Mouse (Mus musculus) heart, adult 11 months (tissue): ENCODE measurements around the gene Snx27.
A peak's percentile ranks its signal among the peaks of the same experiment; 100 is the strongest.

Experiments
- DNase-seq: peaks from one replicate; pipeline ENCODE4 v3.0.0; 2022

Gene Snx27

GRCm38 (mm10) chr3:94565557-94565956, 17.0 kb downstream of the Snx27 start:
- DNase-seq: peak; percentile 62

- DNase-seq: peak; percentile 64
Measured at GRCm38 (mm10) chr3:94565127-94565526, 17.4 kb downstream of the Snx27 start.

- peak; percentile 85 for DNase-seq
Measured at GRCm38 (mm10) chr3:94564356-94565010, 18.0 kb downstream of the Snx27 start.

DNA sequence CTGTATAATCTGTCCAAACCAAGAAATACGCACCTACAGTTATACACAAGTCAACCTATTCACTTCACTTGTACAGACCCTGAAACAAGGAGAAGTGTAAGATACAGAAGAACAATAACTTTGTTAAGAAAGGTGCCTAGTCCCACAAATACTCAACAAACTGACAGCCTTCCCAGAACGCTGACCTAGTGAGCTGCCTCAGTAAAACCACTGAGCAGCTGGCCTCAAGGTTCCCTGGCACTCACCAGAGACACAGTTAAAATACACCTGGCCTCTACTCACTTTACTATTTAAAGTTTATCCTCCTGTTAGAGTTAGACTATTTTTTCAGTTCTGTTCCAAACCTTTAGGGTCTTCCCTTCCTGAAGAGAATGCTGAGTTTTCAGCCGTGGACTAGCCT, 19.4 kb downstream of the Snx27 start:
- DNase-seq: peak; percentile 22

DNA sequence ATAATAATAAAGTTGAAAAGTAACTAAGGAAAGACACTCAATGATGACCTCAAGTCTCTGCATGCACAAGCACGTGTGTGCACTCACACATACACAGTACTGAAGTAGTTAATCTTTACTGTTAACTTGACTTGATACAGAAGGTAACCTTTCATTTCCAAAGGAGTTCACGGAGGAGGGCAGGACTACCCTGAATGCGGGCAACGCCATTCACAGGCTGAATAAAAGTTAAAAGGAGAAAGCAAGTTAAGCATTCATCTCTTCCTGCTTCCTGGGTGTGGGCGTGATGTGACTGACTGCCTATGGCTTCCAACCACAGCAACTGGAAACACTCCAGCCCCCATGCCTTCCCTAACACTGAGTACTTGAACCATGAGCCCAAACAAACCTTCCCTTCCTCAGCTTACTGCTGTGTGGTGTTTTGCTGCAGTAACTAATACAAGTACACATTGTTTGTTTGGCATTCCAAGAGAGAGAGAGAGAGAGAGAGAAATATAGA, 22.5 kb downstream of the Snx27 start:
- peak; percentile 74 for DNase-seq

DNA sequence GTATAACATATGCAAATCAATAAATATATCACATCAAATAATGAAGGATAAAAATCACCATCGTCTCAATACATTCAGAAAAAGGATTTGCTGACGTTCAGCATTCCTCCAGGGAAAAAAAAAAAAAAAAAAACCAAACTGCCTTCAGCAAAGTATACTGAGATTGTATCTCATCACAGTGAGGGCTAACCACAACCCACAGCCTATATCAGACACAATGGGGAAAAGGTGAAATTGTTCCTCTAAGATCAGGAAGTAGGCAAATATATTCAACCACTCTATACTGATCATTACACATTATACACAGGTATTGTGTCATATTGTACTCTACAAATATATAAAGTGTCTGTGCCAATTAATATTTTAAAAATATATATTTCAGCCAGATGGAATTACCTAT, 33.5 kb downstream of the Snx27 start:
- DNase-seq: peak; percentile 3

DNA sequence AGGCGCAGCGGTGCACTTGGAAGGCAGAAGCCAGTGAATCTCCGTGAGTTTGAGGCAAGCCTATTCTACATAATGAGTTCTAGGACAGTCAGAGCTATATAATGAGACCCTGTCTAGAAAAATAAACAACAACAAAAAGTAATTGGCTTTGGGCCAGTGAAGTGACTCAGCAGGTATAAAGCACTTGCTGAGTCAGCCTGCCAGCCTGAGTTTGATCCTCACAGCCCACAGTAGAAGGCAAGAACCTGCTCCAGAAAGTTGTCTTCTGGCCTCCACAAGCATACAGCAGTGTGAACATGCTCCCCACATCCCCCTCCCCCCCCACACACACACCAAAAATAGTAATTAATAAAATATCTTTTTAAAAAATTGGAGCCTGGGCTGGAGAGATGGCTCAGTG, 45.3 kb downstream of the Snx27 start:
- DNase-seq: peak; percentile 15

DNA sequence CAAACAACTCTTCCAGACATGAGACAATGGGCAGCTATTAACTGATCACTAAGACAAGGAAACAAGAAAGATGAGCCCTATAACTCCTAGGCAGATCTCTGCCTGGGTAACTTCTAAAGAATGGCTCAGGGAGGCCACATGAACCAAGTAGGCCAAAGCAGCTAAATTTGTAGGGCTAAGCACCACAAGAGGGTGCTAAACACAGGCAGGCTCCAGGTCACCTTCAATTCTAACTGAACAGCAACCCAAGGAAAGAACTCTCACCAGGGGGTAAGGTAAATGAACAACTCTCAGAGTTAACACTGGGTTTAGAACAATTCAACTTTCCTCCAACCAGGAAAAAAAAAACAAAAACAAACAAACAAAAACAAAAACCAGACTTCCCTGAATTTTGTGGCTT, 48.5 kb downstream of the Snx27 start:
- peak; percentile 83 for DNase-seq

- no peak for DNase-seq
Measured at GRCm38 (mm10) chr3:94526731-94527130, 55.8 kb downstream of the Snx27 start.

DNA sequence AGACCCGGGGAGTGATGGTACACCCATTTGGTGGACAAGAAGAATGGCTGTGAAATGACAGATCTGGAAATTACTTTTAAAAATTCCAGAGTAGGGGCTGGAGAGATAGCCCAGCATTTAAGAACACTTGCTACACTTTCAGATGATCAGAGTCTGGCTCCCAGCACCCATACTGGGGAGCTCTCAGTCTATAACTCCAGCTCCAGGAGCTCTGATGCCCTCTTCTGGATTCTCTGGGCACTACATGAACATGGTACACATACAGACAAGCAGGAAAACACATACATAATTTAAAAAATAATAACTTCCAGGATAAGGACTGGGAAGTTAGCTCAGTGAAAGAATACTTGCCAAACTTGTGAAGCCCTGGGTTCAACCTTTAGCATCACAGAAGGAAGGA, 75.9 kb downstream of the Snx27 start:
- peak; percentile 63 for DNase-seq

- DNase-seq: peak; percentile 77
Measured at GRCm38 (mm10) chr3:94502243-94502642, 80.3 kb downstream of the Snx27 start.

DNA sequence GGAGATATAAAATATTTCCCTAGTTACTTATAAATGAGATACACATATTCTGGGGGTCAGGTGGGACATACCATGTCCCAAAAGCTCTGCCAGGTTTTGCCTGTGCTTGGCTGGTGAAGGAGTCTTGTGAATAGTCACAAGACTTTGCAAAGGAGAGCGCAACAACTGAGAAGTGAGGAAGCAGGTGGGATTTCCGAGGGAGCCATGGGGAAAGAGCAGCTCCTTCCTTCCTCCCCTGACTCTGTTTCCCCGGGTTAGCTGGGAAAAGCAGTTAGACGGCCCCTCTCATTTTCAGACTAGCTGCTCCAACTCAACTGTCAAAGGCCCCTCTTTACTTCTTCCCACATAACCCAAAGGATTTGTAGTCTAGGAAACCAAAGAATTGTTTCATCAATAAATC, 85.4 kb downstream of the Snx27 start:
- DNase-seq: peak; percentile 66

- DNase-seq: no peak
Measured at GRCm38 (mm10) chr3:94487581-94487980, 94.9 kb downstream of the Snx27 start.

DNA sequence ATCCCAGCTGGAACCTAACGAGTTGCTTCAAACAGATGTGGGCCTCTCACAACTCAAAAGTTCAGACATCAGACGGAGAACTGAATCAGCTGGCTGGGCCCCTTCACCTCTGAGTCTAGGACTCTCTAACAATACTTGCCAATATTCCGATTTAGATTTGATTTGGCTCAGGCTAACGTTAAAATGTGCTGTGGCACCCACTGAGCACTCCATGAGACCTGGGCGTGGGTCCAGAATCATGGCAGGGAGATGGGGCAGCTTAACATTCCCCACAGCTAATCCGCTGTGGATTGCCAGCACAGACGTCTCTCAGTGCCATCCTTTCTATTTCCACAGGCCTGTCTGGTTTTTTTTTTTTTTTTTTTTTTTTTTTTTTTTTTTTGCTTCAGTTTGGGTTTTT, 96.6 kb downstream of the Snx27 start:
- DNase-seq: no peak

DNA sequence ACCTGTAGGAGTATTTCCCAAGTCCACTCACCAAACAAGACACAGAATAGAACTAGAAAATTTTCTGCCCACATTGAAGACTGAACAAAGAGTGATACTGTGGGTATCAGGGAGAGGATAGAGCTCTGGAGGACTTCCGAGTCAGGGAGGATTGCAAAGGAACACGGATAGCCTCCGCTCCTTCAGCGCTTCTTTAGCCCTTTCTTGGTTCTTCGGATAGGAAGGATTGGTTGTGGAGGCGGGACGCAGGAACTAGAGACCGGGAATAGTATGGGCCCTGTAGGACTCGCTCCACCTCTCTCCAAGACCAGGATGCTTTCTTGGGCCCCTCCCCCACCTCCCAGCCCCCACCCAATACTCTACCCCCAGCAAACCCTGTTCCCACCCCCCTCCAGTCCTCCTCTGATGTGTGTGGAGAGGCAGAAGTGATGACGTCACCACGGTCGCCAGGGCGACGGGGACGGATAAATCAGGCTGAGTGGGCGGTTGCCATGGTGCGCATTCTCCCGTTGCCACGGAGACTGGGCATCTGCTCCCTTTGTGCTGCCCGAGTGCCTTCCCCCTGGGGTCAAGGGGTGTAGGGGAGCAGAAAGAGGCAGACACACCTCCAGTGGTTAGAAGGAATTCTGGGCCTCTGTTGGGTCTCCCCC, 98.6 kb downstream of the Snx27 start:
- DNase-seq: no peak

- peak; percentile 94 for DNase-seq
Measured at GRCm38 (mm10) chr3:94482764-94483385, 99.6 kb downstream of the Snx27 start.

DNA sequence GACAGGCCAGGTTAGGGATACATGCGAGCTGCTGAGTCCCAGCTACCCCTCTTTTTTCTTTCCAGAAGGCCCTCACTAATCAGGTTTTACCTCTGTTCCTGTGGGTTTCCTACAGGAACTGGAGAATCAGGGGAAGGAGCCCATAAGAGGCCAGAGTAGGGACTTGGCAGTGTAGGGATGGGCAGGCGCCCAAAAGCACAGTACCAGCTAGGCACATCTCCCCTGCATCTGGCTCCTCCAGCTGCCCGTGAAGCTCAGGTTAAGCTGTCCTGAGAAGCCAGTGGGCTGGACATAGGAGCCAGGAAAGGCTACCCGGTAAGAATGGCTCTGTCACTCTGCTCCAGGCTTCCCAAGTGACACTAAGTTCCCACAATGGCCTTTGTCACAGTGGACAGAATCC, 101.1 kb downstream of the Snx27 start:
- no peak for DNase-seq

- DNase-seq: no peak
Measured at GRCm38 (mm10) chr3:94480291-94480884, 102.1 kb downstream of the Snx27 start, which contains the start of gene Riiad1. Gene Riiad1 (minus strand): TSS chr3:94480341.

DNA sequence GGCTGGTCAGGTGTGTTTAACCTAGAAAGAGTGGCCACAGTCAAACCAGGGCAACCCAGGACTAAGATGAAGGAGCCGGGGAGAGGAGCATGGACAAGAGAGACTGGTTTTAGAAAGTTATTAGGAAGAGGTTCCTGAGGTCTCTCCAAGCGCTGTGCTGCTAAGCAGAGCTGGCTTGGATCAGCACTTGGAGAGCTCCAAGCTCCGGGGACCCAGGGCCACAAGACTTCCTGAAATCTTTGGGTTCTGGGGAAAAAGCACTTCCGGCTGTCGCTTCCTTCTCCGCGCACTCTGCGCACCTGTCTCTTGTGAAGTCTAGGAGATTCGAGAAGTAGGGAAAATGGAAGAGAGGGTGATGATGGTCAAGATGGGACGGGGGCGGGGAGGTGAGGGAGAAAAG, 103.0 kb downstream of the Snx27 start:
- DNase-seq: no peak

DNA sequence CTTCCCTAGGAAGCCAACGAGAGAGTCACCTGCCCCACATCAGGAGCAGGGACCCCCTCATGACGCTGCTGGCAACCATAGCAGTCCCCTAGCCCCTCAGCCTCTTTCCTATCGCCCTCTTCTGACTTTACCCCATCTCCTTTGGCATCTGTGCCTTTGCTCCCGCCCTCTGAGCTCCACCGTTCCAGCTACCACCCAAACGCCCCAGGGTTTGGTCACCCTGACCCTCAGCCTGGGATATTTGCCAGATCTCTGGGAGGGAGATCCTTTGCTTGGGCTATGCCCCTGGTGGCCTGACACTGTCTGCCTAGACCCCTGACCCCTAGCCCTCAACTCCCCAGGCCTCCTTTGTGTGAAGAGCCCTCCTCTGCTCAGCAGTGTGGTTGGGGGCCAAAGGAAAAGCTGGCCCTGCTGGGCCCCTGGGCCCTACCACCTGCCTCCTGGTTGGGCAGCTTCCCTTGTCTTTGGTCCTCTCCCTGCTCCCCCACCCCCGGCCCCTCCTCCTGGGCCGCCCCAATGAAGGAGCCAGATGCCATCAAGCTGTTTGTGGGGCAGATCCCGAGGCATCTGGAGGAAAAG, 103.8 kb downstream of the Snx27 start:
- DNase-seq: no peak

DNA sequence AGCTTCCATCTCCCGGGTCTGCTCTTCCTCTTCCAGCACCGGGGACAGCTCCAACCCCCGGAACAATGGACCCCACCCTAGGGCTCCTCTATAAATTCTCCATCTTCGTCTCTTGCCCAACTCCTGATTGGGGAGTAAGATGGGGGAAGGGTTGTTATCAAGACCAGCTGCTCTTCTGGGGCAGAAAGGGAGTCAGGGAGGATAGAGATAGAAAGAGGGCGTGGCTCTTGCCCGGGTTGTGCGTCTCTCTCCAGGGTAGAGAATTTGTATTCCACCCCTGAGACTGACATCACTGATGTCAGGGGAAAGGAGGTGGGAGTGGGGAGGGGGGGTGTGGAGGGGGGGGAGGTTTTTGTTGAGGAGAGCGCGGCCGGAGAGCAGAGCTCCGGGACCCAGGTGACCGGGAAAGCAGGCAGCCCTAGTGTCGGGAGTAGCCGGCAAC, 104.5 kb downstream of the Snx27 start, which contains the start of gene Celf3:
TSS of gene Celf3 (plus strand) at position 315 of the 442 bp plus-strand sequence.
- no peak for DNase-seq

DNA sequence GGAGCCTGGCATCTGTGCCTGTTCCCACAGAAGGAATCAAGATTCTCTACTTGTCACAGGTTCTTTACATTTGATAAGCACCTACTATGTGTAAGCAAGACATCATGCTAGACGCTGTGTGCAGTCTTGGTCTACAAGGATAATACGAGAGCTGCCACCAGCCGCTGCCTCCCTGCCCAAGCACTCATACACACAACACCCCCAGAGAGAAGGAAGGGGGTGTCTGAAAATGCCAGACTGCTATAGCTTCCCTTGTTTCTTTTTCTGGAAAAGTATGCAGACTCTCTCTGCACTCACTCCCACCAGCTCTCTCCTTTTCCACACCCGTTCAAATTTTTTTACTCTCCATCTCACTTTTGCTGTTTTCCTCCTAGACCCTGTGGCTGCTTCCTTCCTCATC, 105.1 kb downstream of the Snx27 start:
- DNase-seq: no peak
